Mouse (Mus musculus) heart, embryonic 12.5 days (tissue): ENCODE data around the gene Afap1l2. TPM values are rescaled to one million over a fixed set of nuclear protein-coding genes. Genes with fewer than 3 reads are reported as not detected.

ENCODE experiments used
- ATAC-seq: fragments of 200-750 bp; cut with Nextera tagmentation; 2 replicates; pipeline ENCODE4 v1.8.0; 2017; ENCODE audit warnings: moderate TSS enrichment, moderate library complexity; ENCODE audit not compliant: insufficient number of reproducible peaks, low FRiP score
- H3K27ac ChIP-seq: fragments of 300-500 bp; sonication (generic); 2 replicates; pipeline ENCODE4 v1.5.1; 2016; ENCODE audit warnings: mild to moderate bottlenecking, moderate library complexity; ENCODE audit not compliant: poor library complexity, severe bottlenecking
- H3K27me3 ChIP-seq: fragments of 300-500 bp; sonication (generic); replicated peaks from 2 replicates; pipeline ENCODE4 v1.6.1; 2016; ENCODE audit warnings: mild to moderate bottlenecking, moderate library complexity
- H3K36me3 ChIP-seq: fragments of 300-500 bp; sonication (generic); 2 replicates; pipeline ENCODE4 v1.6.1; 2016; ENCODE audit warnings: mild to moderate bottlenecking, moderate library complexity
- H3K4me1 ChIP-seq: fragments of 300-500 bp; sonication (generic); replicated peaks from 2 replicates; pipeline ENCODE4 v1.6.1; 2016; ENCODE audit warnings: mild to moderate bottlenecking
- H3K4me2 ChIP-seq: fragments of 300-500 bp; sonication (generic); 2 replicates; pipeline ENCODE4 v1.6.1; 2016; ENCODE audit warnings: mild to moderate bottlenecking, moderate library complexity
- H3K4me3 ChIP-seq: fragments of 300-500 bp; sonication (generic); 2 replicates; pipeline ENCODE4 v1.5.1; 2016; ENCODE audit warnings: mild to moderate bottlenecking
- H3K9ac ChIP-seq: fragments of 300-500 bp; sonication (generic); 2 replicates; pipeline ENCODE4 v1.6.1; 2016; ENCODE audit warnings: mild to moderate bottlenecking, moderate library complexity
- H3K9me3 ChIP-seq: fragments of 300-500 bp; sonication (generic); replicated peaks from 2 replicates; pipeline ENCODE4 v1.6.1; 2016; ENCODE audit warnings: mild to moderate bottlenecking, moderate library complexity
- WGBS: fragments of 180-500 bp; shearing (Covaris S2); methylation state at CpG from one replicate; pipeline ENCODE4 v1.1.7; 2016; 5-methylcytosine and 5-hydroxymethylcytosine counted together
- polyA plus RNA-seq: library from polyadenylated mRNA; unstranded; fragments of >200 nt; fragmentation: Nextera tagmentation; extraction: Ambion mirVana; gene quantifications from 2 replicates; pipeline ENCODE4 v1.2.1, GENCODE M21; 2016

Afap1l2 gene
- polyA plus RNA-seq, 1 experiment from 2014 or later: 0.92 TPM

DNA sequence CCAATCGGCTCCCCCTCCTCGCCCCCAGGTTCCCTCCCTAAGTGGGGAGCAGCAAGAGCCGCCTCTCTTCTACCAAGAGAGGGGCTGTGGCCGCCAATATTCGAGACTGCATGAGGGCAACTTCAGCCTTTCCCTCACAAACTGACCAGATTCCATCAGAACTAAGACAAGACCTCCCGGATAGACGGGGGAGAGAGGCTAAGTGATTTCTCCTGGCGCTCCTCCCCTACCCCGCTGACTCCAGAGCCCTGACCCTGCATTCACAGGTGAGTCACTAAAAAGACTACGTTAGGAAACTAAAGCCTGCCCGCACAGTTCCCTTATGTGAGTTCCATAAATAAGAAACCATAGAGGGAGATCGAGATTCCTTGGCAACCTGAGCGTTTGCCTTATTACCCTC lies 1.2 kb downstream of the Afap1l2 start:
- Histone ChIP-seq H3K9me3 (no peaks in the 10 kb centered on the region), H3K27me3 (peaks cover 52% of the 10 kb centered on the region), H3K36me3 (no peaks in the 10 kb centered on the region), H3K27ac (no peak overlapping the region), H3K4me3 (no peak overlapping the region), H3K4me1 (peaks cover 10% of the 10 kb centered on the region; the same call in 1 of the 2 replicates), H3K9ac (no peak overlapping the region), H3K4me2 (no peak overlapping the region)
- 61% methylated on average over 13 of the region's 13 CpGs for WGBS
- no peak for ATAC-seq

DNA sequence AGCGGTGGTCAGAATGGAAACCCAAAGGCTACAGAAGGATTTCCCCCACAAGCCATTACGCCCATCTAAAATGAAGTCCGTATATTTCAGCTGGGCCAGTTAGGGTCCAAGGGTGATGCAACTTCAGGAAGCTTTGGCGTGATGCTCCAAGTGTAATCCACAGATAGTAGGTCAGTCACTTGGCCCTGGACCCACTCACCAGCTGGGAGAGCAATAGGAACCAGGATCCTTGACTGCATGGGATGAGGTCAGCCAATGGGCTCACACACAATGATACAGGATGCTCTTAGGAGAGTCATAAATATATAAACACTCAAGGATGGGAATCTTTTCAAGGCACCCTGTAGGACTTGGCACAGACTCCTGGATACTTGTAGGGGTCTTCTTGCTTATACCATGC lies 3.0 kb downstream of the Afap1l2 start:
- Histone ChIP-seq H3K27ac (no peak overlapping the region), H3K9ac (no peak overlapping the region), H3K4me1 (peaks cover 10% of the 10 kb centered on the region; the same call in 1 of the 2 replicates), H3K4me3 (no peak overlapping the region), H3K36me3 (no peaks in the 10 kb centered on the region), H3K4me2 (no peak overlapping the region), H3K9me3 (no peaks in the 10 kb centered on the region), H3K27me3 (peaks cover 39% of the 10 kb centered on the region)
- WGBS: 91% methylated on average over 4 of the region's 4 CpGs
- no peak for ATAC-seq

DNA sequence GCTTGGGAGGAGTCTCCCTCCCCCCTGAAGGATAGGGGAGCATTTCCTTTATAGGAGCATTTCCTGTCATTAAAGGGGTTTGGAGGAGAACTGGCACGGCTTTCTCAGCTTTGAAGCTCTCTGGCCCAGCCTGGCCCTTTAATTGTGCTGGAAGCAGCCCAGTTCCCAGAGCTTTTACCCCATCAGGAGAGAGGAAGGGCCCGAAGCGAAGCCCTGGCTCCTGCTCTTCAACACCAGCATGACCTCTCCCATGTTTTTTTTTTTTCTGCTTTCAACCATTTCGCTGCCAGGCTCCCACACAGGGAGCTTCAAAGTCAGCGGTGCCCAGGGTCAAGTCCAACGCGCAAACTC lies 4.6 kb downstream of the Afap1l2 start:
- no peaks in the 10 kb centered on the region for H3K9me3 ChIP-seq
- 0 out of 2 replicates have a peak overlapping the region, but pooled peaks have one; percentile 1 for H3K9ac ChIP-seq
- H3K36me3 ChIP-seq: no peaks in the 10 kb centered on the region
- peaks cover 10% of the 10 kb centered on the region; the same call in 1 of the 2 replicates for H3K4me1 ChIP-seq
- WGBS: 50% methylated on average over 7 of the region's 7 CpGs
- H3K4me2 ChIP-seq: no peak overlapping the region
- H3K27ac ChIP-seq: no peak overlapping the region
- no peak for ATAC-seq
- no peak overlapping the region for H3K4me3 ChIP-seq
- peaks cover 25% of the 10 kb centered on the region for H3K27me3 ChIP-seq

DNA sequence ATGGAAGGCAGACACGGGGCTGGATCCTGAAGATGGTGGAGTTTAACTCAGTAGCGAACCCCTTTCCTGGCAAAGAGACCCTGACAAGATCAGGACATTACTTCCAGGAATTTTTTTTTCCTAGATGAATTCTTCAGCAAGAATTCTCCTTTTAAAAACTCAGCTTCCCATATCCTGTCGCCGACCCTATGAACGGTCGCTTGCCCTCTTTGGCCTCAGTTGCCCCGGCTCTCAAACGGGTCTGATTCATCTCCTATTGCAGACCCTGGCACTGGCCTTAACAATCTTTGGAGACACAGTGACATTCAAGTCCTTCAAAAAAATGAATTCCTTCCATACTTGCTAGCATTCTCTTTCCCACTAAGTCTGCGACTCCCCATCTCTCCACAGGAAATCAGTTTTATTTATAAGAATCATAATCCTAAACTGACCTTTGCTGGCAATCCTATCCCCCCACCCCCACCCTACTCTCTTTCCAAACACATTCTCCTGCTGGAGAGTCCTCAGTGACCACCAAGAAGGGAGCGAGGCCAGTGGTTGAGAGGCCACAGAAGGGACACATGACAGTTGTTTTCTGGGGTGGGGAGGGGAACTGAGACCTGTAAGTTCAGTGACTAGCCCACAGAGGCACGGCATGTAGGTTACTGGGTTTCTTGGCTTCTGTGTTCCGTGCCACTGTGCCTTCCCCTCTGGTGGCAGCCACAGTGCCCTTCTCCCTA lies 5.1 kb downstream of the Afap1l2 start:
- H3K27ac ChIP-seq: no peak overlapping the region
- peaks cover 10% of the 10 kb centered on the region; the same call in 1 of the 2 replicates for H3K4me1 ChIP-seq
- no peaks in the 10 kb centered on the region for H3K36me3 ChIP-seq
- H3K9ac ChIP-seq: 0 out of 2 replicates have a peak overlapping the region, but pooled peaks have one; percentile 1
- H3K4me3 ChIP-seq: no peak overlapping the region
- no peaks in the 10 kb centered on the region for H3K9me3 ChIP-seq
- H3K4me2 ChIP-seq: no peak overlapping the region
- WGBS: 72% methylated on average over 12 of the region's 12 CpGs
- no peak for ATAC-seq
- H3K27me3 ChIP-seq: peaks cover 25% of the 10 kb centered on the region

- H3K4me3 ChIP-seq: no peak overlapping the region
- ATAC-seq: no peak
- no peak overlapping the region for H3K9ac ChIP-seq
- H3K4me1 ChIP-seq: peaks cover 15% of the 10 kb centered on the region
- no peaks in the 10 kb centered on the region for H3K36me3 ChIP-seq
- H3K9me3 ChIP-seq: no peaks in the 10 kb centered on the region
- WGBS: 84% methylated on average over 4 of the region's 4 CpGs
- H3K27me3 ChIP-seq: peaks cover 15% of the 10 kb centered on the region
- no peak overlapping the region for H3K27ac ChIP-seq
- no peak overlapping the region for H3K4me2 ChIP-seq
These were observed 6.1 kb downstream of the Afap1l2 start for GRCm38 (mm10) chr19:57001926-57002325.

DNA sequence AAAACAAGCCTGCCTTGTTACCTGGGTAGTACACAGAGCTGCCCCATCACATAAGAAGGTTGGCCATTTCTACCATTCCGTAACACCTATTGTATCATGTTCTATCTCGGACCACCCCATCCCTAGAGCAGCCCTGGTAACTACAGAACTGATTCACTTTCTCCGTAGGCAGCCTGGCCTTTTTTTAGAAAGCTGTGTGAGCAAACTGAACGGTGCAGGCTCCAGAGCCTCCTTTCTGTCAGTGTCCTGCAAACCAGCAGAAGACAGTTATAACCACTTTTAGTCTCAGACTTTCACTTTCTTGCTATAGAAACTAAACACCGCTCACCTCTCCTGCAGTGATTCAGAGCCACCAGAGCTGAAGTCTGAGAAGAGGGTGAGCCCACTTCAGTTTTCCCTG lies 7.4 kb downstream of the Afap1l2 start:
- Histone ChIP-seq H3K4me3 (no peak overlapping the region), H3K27me3 (peaks cover 9% of the 10 kb centered on the region; the same call in 1 of the 2 replicates), H3K36me3 (no peaks in the 10 kb centered on the region), H3K9ac (no peak overlapping the region; the same call in 1 of the 2 replicates), H3K9me3 (no peaks in the 10 kb centered on the region), H3K4me1 (peaks cover 17% of the 10 kb centered on the region), H3K4me2 (no peak overlapping the region), H3K27ac (no peak overlapping the region)
- ATAC-seq: no peak
- 59% methylated on average over 5 of the region's 5 CpGs for WGBS

GRCm38 (mm10) chr19:56999781-57000180 lies 8.2 kb downstream of the Afap1l2 start:
- no peak for ATAC-seq
- Histone ChIP-seq H3K9ac (no peak overlapping the region), H3K4me1 (peaks cover 17% of the 10 kb centered on the region), H3K4me3 (no peak overlapping the region), H3K9me3 (no peaks in the 10 kb centered on the region), H3K4me2 (no peak overlapping the region), H3K27ac (no peak overlapping the region), H3K36me3 (no peaks in the 10 kb centered on the region), H3K27me3 (peaks cover under 1% of the 10 kb centered on the region; the same call in 1 of the 2 replicates)
- 78% methylated on average over 2 of the region's 2 CpGs for WGBS

- no peaks in the 10 kb centered on the region for H3K9me3 ChIP-seq
- peaks cover 19% of the 10 kb centered on the region for H3K4me1 ChIP-seq
- H3K4me2 ChIP-seq: no peak overlapping the region
- H3K36me3 ChIP-seq: no peaks in the 10 kb centered on the region
- no peak overlapping the region for H3K9ac ChIP-seq
- ATAC-seq: no peak
- WGBS: 64% methylated on average over 2 of the region's 2 CpGs
- H3K4me3 ChIP-seq: no peak overlapping the region
- no peaks in the 10 kb centered on the region for H3K27me3 ChIP-seq
- no peak overlapping the region for H3K27ac ChIP-seq
These were observed 9.1 kb downstream of the Afap1l2 start for GRCm38 (mm10) chr19:56998910-56999309.

GRCm38 (mm10) chr19:56998331-56998730 lies 9.7 kb downstream of the Afap1l2 start:
- 69% methylated on average over 4 of the region's 4 CpGs for WGBS
- Histone ChIP-seq H3K4me1 (peaks cover 20% of the 10 kb centered on the region), H3K9ac (no peak overlapping the region), H3K36me3 (no peaks in the 10 kb centered on the region), H3K4me2 (no peak overlapping the region), H3K9me3 (no peaks in the 10 kb centered on the region), H3K27me3 (no peaks in the 10 kb centered on the region), H3K27ac (no peak overlapping the region), H3K4me3 (no peak overlapping the region)
- no peak for ATAC-seq

- peak; percentile 45; the same call in 1 of the 2 replicates for ATAC-seq
- Histone ChIP-seq H3K27ac (peak overlapping the region; percentile 45), H3K4me2 (peak overlapping the region; percentile 57), H3K9me3 (no peaks in the 10 kb centered on the region), H3K36me3 (no peaks in the 10 kb centered on the region), H3K27me3 (no peaks in the 10 kb centered on the region), H3K9ac (0 out of 2 replicates have a peak overlapping the region, but pooled peaks have one; percentile 39), H3K4me3 (peak overlapping the region; percentile 22; the same call in 1 of the 2 replicates), H3K4me1 (peaks cover 16% of the 10 kb centered on the region)
- WGBS: 3% methylated on average over 10 of the region's 10 CpGs
These were observed 10.8 kb downstream of the Afap1l2 start for GRCm38 (mm10) chr19:56997164-56997599.

- Histone ChIP-seq H3K27me3 (no peaks in the 10 kb centered on the region), H3K9me3 (no peaks in the 10 kb centered on the region), H3K4me2 (no peak overlapping the region), H3K4me3 (no peak overlapping the region), H3K4me1 (peaks cover 27% of the 10 kb centered on the region), H3K9ac (no peak overlapping the region), H3K36me3 (no peaks in the 10 kb centered on the region), H3K27ac (no peak overlapping the region)
- WGBS: 74% methylated on average over 4 of the region's 4 CpGs
- ATAC-seq: no peak
These were observed 12.6 kb downstream of the Afap1l2 start for GRCm38 (mm10) chr19:56995441-56995840.
